Mouse (Mus musculus) forebrain, embryonic 11.5 days (tissue): ENCODE measurements around the gene Gria1. TPM values are rescaled to one million over a fixed set of nuclear protein-coding genes. Genes with fewer than 3 reads are reported as not detected.

Source experiments
- ATAC-seq: fragments of 200-750 bp; cut with Nextera tagmentation; replicated peaks from 2 replicates; pipeline ENCODE4 v1.8.0; 2017; ENCODE audit warnings: moderate TSS enrichment; ENCODE audit not compliant: low FRiP score
- DNase-seq: peaks from one replicate; pipeline ENCODE4 v3.0.0-alpha.2; 2017; ENCODE audit warnings: low spot score
- H3K27ac ChIP-seq: fragments of 300-500 bp; sonication (generic); 2 replicates; pipeline ENCODE4 v1.5.1; 2014; ENCODE audit warnings: low read depth, low read length
- H3K27me3 ChIP-seq: fragments of 300-500 bp; sonication (generic); 2 replicates; pipeline ENCODE4 v1.6.1; 2014; ENCODE audit warnings: mild to moderate bottlenecking, low read length, mixed read lengths; ENCODE audit not compliant: control insufficient read depth, insufficient read depth
- H3K36me3 ChIP-seq: fragments of 300-500 bp; sonication (generic); 2 replicates; pipeline ENCODE4 v1.6.1; 2014; ENCODE audit warnings: mild to moderate bottlenecking, low read length, moderate library complexity, mixed read lengths; ENCODE audit not compliant: control insufficient read depth, insufficient read depth
- H3K4me1 ChIP-seq: fragments of 300-500 bp; sonication (generic); replicated peaks from 2 replicates; pipeline ENCODE4 v1.6.1; 2014; ENCODE audit warnings: low read length, mixed read lengths; ENCODE audit not compliant: control insufficient read depth, insufficient read depth
- H3K4me2 ChIP-seq: fragments of 300-500 bp; sonication (generic); 2 replicates; pipeline ENCODE4 v1.6.1; 2014; ENCODE audit warnings: low read depth, mild to moderate bottlenecking, low read length, moderate library complexity, mixed read lengths; ENCODE audit not compliant: severe bottlenecking
- H3K4me3 ChIP-seq: fragments of 300-500 bp; sonication (generic); 2 replicates; pipeline ENCODE4 v1.5.1; 2014; ENCODE audit warnings: low read depth, low read length
- H3K9ac ChIP-seq: fragments of 300-500 bp; sonication (generic); 2 replicates; pipeline ENCODE4 v1.6.1; 2014; ENCODE audit warnings: low read length
- H3K9me3 ChIP-seq: fragments of 300-500 bp; sonication (generic); 2 replicates; pipeline ENCODE4 v1.6.1; 2016; ENCODE audit warnings: low read length, mixed read lengths; ENCODE audit not compliant: control insufficient read depth
- WGBS: fragments of 180-500 bp; shearing (Covaris S2); extraction: QIAGEN DNeasy Blood & Tissue Kit; methylation state at CpG from one replicate; pipeline ENCODE4 v1.1.7; 2014; 5-methylcytosine and 5-hydroxymethylcytosine counted together
- polyA plus RNA-seq: library from polyadenylated mRNA; unstranded; fragments of >200 nt; fragmentation: Nextera tagmentation; extraction: Ambion mirVana; gene quantifications from 2 replicates; pipeline ENCODE4 v1.2.1, GENCODE M21; 2014

The Gria1 gene
- polyA plus RNA-seq, 1 experiment from 2014 or later: 2.6 TPM

GRCm38 (mm10) chr11:57201245-57201976 lies 190.2 kb downstream of the Gria1 start:
- 86% methylated on average over 10 of the region's 10 CpGs for WGBS
- no peak overlapping the region for H3K27ac ChIP-seq
- no peaks in the 10 kb centered on the region for H3K27me3 ChIP-seq
- H3K4me1 ChIP-seq: no peaks in the 10 kb centered on the region
- no peaks in the 10 kb centered on the region for H3K9me3 ChIP-seq
- H3K4me2 ChIP-seq: no peak overlapping the region
- H3K36me3 ChIP-seq: no peaks in the 10 kb centered on the region
- DNase-seq (no peak), ATAC-seq (no peak)
- H3K9ac ChIP-seq: no peak overlapping the region
- no peak overlapping the region for H3K4me3 ChIP-seq

GRCm38 (mm10) chr11:57204371-57204770 lies 193.2 kb downstream of the Gria1 start:
- Histone ChIP-seq H3K9ac (no peak overlapping the region), H3K36me3 (no peaks in the 10 kb centered on the region), H3K27me3 (no peaks in the 10 kb centered on the region), H3K27ac (no peak overlapping the region), H3K4me3 (no peak overlapping the region), H3K4me1 (no peaks in the 10 kb centered on the region), H3K4me2 (no peak overlapping the region), H3K9me3 (no peaks in the 10 kb centered on the region)
- DNase-seq (no peak), ATAC-seq (no peak)
- WGBS: 51% methylated on average over 6 of the region's 6 CpGs

DNA sequence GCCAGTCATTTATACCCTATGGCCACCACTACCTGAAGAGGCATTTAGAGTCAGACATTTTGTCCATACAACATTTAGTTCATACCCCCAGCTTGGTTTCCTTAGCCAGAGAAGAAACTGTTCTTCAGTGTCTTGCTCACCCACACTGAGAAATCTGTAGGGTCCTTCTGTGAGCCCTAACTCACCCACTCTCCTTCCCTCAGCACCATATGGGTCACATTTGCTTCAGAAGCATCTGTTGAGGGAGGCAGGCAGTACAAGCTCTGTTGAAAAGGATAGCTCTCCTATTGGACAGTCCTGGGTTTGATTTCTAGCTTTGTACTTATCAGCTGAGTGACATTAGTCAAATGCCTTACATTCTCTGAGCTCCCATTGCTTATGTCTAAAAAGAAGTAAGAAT lies 196.1 kb downstream of the Gria1 start:
- H3K9me3 ChIP-seq: no peaks in the 10 kb centered on the region
- H3K36me3 ChIP-seq: no peaks in the 10 kb centered on the region
- DNase-seq: no peak
- ATAC-seq: no peak
- H3K4me3 ChIP-seq: no peak overlapping the region
- H3K4me2 ChIP-seq: no peak overlapping the region
- no peak overlapping the region for H3K27ac ChIP-seq
- no peaks in the 10 kb centered on the region for H3K27me3 ChIP-seq
- H3K9ac ChIP-seq: no peak overlapping the region
- no peaks in the 10 kb centered on the region for H3K4me1 ChIP-seq

DNA sequence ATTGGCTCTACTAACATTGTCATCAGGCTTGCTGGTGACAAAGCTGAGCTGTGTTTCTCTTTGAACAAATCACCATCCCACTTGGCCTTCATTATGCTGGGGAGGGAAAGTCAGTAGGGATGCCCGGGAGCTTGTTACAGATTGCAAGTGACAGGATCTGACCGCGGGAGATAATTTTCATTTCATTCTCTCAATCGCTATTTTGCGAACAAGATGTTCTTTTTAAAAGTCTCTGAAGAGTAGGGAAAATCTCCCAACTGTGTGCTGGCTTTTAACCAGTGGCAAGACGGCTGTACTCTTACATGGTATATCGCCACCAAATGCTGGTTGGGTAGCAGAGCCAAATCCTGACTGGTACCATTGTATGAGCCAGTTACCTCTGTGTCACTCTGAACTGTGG lies 202.9 kb downstream of the Gria1 start:
- Histone ChIP-seq H3K36me3 (no peaks in the 10 kb centered on the region), H3K4me2 (no peak overlapping the region), H3K9me3 (no peaks in the 10 kb centered on the region), H3K9ac (no peak overlapping the region), H3K4me3 (no peak overlapping the region), H3K4me1 (no peaks in the 10 kb centered on the region), H3K27me3 (no peaks in the 10 kb centered on the region), H3K27ac (no peak overlapping the region)
- 93% methylated on average over 7 of the region's 7 CpGs for WGBS
- no peak for DNase-seq
- ATAC-seq: no peak

DNA sequence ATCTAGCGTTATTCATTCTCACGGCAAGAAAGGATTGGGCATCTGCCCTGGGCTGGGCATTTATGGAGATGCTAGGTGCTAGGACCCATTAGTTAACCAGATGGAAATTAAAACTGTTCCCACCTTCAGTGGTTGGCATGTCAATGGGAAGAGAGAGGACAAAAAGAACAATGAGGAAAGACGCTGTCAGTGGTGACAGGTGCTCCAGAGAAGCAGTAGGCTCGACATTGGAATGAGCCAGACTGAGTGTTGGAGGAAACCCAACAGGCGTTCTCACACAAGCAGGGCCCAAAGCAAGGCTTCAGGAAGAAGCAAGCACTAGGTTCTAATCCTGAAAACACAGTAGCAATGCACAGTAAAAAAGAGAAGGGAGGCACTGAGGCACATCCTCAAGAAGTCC lies 203.4 kb downstream of the Gria1 start:
- no peaks in the 10 kb centered on the region for H3K27me3 ChIP-seq
- no peaks in the 10 kb centered on the region for H3K9me3 ChIP-seq
- H3K4me2 ChIP-seq: no peak overlapping the region
- no peak for ATAC-seq
- no peak overlapping the region for H3K27ac ChIP-seq
- DNase-seq: no peak
- no peak overlapping the region for H3K9ac ChIP-seq
- H3K4me1 ChIP-seq: no peaks in the 10 kb centered on the region
- 88% methylated on average over 5 of the region's 5 CpGs for WGBS
- no peak overlapping the region for H3K4me3 ChIP-seq
- H3K36me3 ChIP-seq: no peaks in the 10 kb centered on the region

- Histone ChIP-seq H3K4me1 (no peaks in the 10 kb centered on the region), H3K27me3 (no peaks in the 10 kb centered on the region), H3K9me3 (no peaks in the 10 kb centered on the region), H3K27ac (no peak overlapping the region), H3K36me3 (no peaks in the 10 kb centered on the region), H3K4me2 (no peak overlapping the region), H3K4me3 (no peak overlapping the region), H3K9ac (no peak overlapping the region)
- 50% methylated on average over 8 of the region's 8 CpGs for WGBS
- DNase-seq (no peak), ATAC-seq (no peak)
These were observed 211.8 kb downstream of the Gria1 start for GRCm38 (mm10) chr11:57222797-57223569.

GRCm38 (mm10) chr11:57235446-57235845 lies 224.3 kb downstream of the Gria1 start:
- Histone ChIP-seq H3K4me1 (no peaks in the 10 kb centered on the region), H3K4me3 (no peak overlapping the region), H3K9me3 (no peaks in the 10 kb centered on the region), H3K27me3 (no peaks in the 10 kb centered on the region), H3K9ac (no peak overlapping the region), H3K36me3 (no peaks in the 10 kb centered on the region), H3K4me2 (no peak overlapping the region), H3K27ac (no peak overlapping the region)
- 91% methylated on average over 2 of the region's 2 CpGs for WGBS
- DNase-seq (no peak), ATAC-seq (no peak)

DNA sequence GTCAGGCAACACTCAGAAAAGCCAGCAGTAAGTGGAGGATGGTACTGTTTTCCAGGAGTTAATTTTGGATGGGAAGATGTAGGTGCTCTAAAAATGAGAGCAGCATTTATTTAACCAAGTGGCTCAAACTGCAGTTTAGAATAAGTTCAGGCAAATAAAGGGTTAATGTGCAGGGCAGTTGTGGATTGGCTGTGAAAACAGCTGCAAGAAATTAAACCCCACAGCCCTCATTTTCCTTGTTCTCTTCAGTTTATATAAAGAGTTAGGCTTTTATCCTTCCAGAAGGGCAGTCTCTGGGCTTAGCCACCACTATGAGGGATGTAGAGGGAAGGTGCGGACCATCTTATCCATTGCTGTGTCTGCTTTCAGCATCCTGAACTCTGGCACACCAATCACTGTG lies 225.2 kb downstream of the Gria1 start:
- Histone ChIP-seq H3K4me1 (no peaks in the 10 kb centered on the region), H3K9ac (no peak overlapping the region), H3K4me3 (no peak overlapping the region), H3K9me3 (no peaks in the 10 kb centered on the region), H3K27me3 (no peaks in the 10 kb centered on the region), H3K4me2 (no peak overlapping the region), H3K36me3 (no peaks in the 10 kb centered on the region), H3K27ac (no peak overlapping the region)
- ATAC-seq (no peak), DNase-seq (no peak)
- WGBS: 80% methylated on average over 1 of the region's 1 CpGs

DNA sequence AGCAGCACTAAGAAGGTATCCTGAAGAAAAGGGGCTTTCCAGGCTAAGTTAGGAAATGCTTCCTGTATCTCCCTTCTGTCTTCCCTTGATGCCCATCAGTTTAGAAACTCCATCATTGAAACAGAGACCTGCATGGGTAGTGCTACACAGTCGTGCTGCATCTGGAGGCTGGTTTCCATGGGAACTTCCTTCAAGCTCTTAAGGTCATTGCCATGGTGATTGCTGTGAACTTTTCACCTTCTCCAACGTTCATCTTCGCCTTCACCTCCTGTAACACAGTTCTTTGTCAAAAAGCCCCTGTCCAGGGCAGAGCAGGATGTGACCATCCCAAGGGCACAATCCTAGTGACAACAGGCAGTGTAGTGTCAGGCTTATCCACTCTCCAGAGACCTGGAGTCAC lies 228.6 kb downstream of the Gria1 start:
- Histone ChIP-seq H3K9ac (no peak overlapping the region), H3K4me2 (no peak overlapping the region), H3K9me3 (no peaks in the 10 kb centered on the region), H3K36me3 (no peaks in the 10 kb centered on the region), H3K27ac (no peak overlapping the region), H3K4me3 (no peak overlapping the region), H3K27me3 (no peaks in the 10 kb centered on the region), H3K4me1 (no peaks in the 10 kb centered on the region)
- ATAC-seq (no peak), DNase-seq (no peak)
- WGBS: 44% methylated on average over 3 of the region's 3 CpGs
